Mouse (Mus musculus) fat pad, adult 2 months (tissue): Measurements from ENCODE around the gene Dpp8.
"Not testable (repeated sequence)": the region's sequence is repeated elsewhere in the genome, so short reads cannot be mapped to it uniquely, and the experiment has no call there.

Experiments
- DNase-seq: peaks from one replicate; pipeline ENCODE4 v3.0.0-alpha.2; 2011; ENCODE audit warnings: low read depth, low spot score; ENCODE audit errors: extremely low read depth

The Dpp8 gene

DNA sequence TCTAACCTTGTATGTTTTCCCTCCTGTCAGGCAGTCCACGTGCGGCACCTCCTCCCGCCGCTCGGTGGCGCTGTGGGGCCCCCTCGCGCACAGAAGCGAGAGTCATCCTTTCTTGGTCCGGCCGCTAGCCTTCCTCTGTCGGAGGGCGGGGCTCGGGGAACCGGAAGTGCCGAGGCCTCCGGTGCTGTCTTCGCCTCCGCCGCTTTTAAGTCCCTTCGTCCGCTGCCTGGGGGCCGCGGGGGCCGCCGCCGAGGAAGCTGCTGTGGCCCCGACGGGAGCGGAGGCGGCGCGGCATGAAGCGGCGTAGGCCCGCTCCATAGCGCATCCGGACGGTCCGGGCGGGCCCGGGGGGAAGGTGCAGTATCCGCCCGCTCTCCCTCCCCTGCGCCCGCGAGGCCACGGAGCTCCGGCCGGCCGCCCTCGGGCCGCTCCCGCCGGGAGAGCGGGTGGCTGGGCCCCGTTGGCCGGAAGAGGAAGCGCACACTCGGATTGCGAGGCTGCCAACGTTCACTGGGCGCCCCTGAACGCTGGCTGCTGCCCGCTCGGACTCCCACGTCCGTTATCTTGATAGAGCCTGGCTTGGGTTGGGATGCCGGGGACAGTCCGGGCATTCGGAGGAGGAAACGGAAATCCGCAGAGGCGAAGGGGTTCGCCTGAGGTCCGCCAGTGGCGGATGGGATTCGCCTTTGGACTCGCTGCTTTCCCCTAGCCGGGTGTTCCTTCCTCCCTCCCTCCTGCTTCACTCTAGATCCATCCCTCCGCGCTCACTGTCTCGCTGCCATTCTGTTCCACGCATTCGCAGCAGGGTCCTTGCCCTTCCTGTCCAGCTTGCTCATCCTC is at the start of gene Dpp8:
TSS of gene Dpp8 (plus strand) at position 146 of the 840 bp plus-strand sequence.
- DNase-seq, result no peak

DNA sequence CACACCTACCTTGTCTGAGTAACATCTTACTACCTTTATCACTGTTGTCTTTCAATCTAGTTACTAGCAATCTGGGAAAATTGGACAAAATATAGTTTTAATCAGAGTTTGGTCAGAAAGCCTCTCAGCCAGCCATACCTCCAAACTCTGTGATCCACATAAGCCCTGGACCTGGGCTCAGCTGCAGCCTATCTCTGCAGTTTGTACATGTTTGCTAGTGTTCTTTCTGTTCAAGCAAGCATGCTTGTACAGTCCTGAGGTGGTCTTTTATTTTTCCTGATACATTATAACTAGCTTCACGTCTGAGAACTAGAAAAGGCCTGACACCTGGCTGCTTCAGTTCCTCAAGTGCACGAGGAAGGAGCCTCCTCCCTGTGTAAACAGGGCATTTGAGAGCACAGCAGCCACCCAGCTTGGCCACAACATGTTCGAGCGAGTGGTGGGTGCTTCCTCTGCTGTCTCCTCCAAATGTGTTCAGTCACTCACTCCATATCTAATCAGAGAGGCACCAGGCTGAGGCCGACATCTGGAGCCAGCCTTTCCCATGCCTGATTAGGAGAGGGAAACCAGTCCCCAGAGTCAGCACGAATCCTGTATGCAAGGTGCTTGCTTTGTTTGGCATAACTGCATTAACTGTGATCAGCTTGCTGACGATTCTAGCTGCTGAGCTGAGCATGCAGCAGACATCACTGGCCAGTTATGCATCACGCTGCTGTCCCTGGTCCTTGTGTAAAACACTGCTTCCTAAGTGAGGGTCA is 47.0 kb upstream of the Dpp8 start:
- no peak for DNase-seq

DNA sequence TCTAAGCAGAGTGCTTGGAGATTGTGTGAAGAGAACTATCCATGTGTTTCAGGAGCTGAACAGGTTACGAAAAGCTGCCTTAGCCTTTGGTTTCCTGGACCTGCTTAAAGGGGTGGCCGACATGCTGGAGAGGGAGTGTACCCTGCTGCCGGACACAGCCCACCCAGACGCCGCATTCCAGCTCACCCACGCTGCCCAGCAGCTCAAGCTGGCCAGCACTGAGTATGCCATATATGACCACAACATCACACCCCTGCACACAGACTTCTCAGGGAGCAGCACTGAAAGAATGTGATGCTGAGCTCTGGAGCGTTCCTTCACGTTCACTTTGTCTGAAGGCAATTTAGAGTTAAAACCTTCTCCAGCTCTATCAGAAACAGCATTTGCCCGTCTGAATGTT is 46.4 kb upstream of the Dpp8 start:
- no peak for DNase-seq

DNA sequence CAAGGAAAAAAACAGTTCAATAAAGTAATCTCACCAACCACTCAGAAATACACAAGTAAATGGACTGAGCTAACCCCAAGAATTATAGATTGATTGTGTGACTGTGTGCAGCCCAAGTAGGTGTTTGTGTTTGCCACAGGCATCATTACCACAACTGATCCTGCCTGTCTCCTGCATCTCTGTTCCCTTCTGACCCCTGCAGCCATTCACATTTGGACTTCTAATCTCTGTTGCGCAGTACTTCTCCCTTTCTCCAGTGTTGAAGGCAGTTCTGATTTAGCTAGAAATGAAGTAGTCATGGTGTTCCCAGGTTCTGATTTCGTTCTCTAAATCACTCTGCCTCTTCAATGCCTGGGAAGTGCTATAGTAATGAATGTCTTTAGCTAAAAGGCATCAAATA is 44.6 kb upstream of the Dpp8 start:
- DNase-seq, result no peak

DNA sequence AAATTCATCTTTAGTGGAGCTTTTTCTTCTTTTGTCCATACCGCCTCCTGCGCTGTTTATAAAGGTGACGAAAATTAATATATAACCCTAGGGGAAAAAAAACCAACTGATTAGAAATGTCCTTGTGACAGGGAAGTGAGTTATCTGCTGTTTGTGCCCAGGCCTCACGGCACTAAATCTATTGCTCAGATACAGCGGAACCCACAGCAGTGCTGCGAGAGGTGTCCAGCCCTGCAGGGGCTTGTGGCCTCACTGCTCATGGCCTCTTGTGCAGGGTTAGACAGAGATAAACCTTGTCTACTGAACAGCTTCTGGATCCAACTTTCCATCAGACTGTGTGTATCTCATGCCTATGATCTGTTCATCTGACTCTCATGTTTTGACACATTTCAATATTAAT is 43.8 kb upstream of the Dpp8 start:
- no peak for DNase-seq

DNA sequence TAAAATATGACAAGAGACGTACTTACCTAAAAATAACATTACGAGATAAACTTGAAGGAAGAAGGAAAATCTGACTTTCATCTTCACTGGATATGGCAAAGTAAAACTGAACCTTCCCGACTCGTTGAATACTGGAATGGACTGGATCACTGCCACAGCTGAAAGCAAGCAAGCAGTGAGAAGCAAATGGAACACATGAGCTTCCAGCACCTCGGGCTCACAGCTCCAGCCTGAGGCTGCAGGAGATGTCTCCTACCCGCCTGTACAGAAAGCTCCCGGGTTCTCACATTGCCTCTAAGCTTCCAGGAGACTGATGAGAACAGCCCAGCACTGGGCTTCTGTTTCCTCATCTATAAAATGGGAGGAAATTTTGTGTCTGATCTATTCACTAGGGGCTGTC is 41.9 kb upstream of the Dpp8 start:
- DNase-seq, result no peak

DNA sequence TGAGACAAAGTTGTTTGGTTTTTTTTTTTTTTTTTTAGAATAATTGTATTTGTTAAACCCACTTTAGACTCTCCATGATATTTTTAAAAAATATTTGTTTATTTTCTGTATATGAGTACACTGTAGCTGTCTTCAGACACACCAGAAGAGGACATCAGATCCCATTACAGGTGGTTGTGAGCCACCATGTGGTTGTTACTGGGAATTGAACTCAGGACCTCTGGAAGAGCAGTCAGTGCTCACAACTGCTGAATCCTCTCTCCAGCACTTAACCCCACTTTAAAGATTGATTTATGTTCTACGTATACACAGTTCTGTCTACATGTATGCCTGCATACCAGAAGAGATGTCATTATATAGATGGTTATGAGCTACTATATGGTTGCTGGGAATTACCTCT is 36.8 kb upstream of the Dpp8 start:
- DNase-seq, result not testable (repeated sequence)

DNA sequence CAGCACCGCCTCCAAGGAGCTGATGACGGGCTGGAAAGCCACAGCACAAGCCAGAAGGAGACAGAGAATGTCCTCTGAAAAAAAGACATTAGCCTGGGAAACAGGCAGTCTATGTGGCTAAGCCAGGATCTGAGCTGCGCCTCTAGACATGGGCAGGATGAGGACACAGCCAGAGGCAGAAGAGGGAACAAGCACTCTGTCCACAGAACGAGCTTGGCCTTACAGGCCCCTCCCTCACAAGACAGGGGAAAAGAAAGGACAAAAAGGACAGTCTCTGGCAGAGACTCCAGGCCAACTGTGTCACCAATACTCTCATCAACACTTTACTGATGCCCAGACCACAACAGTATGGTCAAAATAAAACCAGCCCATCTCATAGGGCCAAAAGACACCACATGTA is 30.7 kb upstream of the Dpp8 start:
- DNase-seq, result no peak

DNA sequence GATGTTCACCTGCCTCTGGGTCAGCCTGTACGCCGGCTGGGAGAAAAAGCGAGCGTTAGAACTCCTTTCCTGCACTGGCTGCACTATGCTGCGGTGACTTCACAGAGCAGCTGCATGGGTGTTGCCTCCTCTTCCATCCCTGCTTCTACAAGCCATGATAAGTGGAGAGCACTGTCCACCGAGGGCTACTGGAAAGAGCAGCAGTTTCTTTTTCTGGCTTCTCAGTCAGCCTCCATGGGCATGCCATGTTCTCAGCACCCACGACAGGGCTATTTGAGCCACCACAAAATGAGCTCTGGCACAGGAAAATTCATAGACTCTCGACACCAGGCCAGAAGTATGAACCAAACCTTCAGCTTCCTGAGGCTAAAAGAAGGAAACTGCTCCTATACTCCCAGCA is 26.5 kb upstream of the Dpp8 start:
- no peak for DNase-seq

DNA sequence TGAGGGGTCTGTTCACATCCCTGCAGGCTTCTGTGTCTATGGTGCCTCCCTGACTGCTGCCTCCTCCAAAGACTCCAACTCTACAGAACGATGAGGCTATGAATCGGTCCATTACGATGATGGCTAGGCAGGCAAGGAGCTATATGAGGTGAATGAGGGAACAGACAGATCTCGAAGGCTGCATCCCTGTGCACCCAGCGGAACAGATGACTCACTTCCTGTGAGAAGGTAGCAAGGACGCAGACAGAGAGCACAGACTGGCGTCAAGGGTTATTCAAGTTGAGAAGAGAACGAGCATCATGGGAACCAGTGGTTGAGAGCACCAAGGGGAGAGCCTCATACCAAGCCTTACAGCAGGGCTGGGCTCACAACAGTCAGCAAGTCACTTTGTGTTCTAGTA is 21.6 kb upstream of the Dpp8 start:
- no peak for DNase-seq

DNA sequence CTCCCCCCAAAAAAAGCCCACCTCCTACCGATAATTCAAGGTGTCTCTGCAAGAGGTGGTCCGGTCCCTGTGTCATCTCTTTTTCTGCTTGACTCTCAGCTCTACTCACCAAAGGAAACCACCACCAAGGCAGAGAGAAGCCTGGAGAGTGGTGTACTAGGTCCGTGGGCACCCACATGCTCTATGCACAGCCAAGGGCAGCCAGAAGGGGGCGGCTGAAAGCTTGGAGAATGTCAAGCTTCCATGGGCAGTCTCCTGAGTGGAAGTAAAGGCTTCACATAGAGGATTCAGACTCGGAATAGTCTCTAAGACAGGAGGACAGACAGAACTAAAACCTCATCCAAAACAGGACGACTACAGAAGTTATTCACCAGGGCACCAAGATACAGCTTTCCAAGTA is 20.9 kb upstream of the Dpp8 start:
- DNase-seq, result no peak

DNA sequence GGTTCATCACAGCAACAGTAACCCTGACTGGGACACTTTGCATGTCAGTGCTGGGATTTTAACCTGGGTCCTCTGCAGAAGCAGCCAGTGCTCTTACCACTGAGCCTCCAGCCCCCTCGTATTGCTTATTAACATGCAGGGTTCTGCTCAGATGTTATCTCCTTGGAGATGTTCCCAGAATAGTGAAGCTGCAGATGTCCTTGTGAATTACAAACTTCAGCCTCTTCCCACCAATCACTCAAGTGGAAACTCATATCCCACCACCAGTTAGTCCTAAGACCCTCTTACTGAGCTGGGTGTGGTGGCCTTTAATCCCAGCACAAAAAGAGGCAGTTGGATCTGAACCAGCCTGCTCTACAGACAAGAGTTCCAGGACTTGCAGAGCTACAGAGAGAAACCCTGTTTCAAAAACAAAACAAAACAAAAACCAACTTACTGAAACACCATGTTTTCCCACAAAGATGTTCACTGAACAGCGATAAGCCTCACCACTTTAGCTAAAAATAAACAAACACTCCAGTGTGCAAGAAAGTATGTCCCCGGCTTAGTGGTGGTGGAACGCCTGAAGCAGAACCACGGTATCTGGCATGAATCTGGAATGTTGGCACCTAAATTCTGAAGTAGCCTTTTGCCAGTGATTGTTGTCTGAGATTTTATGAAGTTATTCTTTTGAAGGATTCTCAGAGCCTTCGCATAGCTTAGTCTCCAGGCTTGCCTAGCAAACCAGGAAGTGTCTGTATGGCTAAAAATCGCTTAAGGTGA is 16.6 kb upstream of the Dpp8 start:
- no peak for DNase-seq

DNA sequence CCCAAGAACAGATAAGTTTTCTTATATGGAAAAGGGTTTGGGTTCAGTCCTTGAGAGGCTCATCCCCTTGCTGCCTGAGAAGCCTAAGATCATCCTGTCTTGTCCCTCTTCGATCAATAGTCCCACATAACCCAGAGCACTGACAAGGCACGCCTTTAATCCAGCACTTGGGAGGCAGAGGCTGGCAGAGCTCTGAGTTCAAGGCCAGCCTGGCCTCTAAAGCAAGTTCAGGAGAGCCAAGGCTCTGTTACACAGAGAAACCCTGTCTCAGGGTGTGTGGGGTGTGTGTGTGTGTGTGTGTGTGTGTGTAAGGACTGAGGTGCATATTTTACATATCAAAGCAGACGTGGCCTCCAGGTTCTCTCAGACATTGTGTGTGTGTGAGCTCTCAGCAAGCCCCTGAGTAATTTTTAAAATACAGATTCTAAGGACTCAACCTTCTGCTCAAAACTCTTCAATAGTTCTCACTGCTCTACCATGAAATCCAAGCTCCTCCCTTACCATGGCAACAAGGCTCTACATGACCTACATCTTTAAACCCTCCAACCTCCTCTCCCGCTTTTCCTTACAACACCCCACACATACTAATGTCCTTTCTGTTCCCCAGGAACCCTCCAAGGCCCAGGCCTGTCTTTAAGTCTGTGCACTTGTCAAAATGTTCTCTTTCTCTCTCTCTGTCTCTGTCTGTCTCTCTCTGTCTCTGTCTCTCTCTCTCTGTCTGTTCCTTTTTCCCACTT is 15.8 kb upstream of the Dpp8 start:
- DNase-seq, result no peak

DNA sequence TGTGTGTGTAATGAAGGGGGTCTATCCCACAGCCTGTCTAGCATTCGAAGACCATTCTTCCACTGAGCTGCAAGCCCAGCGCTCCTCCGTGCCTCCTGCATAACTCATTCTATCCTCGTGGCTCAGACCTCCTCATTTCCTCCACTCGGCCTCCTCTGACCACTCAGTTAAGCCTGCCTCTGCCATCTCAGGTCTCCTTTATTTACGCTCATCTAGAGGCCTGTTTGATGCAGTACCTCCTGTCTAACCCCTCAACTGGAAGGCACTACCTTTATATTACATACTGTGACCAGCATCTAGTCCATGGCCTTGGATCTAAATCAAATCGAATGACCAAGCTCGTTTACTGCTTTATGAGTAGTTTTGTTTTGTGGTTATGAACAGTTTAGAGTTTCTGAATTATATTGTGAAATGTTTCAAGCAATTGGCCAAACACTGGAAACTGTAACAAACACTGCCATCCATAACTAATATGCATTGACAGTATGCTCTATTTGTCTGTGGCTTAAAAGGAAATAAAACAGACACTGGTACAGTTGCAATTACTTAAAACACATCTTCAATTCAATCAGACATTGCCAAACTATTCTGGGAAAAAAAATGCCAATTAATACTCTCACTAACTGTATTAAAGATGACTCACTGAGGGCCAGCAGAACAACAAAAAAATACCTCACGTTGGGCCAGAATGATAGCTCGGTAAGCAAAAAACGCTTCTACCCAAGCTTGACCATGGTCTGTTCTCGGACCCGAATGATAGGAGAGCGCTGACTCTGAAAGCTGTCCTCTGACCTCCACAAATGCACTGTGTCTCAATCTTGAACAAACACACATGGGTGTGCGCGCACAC is 15.0 kb upstream of the Dpp8 start:
- no peak for DNase-seq

DNA sequence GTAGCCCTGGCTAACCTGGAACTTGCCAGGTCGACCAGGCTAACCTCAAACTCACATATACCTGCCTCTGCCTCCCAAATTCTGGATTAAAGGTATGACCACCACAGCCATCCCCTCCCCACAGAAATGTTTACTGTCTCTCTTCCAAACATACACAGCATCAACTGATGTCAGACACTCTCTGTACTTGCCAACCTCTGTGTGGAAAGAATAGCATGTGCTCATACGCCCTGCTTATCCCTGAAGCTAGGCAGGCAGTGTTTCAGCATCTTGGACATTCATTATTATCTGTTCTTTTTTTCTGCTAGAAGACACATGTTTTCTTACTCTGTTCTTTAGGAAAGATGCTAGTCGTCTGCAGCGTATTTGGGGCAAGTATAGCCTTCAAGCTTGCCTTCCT is 14.3 kb upstream of the Dpp8 start:
- DNase-seq, result no peak

DNA sequence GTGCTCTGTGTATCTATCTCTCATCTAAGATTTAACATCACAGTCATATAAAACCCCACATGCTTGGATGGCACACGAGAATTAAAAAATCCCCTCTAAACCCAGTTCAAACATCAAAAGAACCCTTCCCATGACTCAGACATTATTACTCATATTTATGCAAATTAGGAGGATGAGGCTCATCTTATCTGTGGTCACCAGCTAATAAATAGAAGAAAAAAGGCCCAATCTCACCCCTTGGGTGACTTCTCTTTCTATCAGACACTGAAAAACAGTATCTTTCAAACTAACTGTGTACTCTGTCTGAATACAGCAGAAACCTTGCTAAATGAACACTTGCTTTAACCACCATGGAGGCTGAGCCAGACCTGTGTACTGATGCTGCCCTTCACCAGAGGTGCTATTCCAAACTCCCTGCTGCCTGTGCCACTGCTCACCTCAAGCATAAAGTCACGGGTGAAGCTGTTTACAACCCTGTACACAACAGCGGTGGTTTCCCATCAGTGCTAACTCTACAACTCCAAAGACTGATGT is 13.6 kb upstream of the Dpp8 start:
- DNase-seq, result no peak

DNA sequence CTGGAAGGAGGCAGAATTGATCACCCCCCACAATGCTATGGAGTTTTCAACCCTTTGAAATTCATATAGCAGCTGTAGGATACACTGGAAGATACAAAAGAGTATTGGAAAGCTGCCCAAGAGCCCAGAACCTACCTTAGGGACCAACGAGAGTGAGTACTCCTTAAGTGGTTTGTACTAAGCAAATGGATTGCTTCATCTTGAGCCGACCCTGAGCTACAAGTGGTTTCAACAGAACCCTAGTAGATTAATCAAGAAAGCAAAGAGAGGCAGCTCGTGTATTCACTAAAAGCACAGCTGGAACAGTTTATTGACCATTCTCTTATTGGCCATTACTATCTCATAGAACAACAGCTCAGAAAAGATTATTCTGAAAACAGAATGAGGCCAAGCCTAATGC is 13.1 kb upstream of the Dpp8 start:
- no peak for DNase-seq

DNA sequence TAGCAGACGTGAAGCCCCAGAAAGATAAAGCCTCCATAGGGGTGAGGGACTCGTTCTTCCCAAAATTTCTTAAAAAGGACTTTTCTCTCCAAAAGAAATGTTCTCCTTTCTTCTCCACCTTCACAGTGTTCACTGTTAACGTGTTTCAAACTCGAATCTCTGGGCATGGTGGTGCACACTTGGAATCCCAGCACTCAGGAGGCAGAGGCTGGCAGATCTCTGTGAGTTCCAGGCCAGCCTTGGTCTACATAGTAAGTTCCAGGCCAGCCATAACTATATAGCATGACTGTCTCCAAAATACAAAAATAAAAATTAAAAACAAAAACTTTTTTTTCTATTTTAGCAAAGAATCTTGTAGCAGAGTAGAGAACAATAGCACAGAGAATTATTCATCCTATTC is 12.1 kb upstream of the Dpp8 start:
- DNase-seq, result no peak

DNA sequence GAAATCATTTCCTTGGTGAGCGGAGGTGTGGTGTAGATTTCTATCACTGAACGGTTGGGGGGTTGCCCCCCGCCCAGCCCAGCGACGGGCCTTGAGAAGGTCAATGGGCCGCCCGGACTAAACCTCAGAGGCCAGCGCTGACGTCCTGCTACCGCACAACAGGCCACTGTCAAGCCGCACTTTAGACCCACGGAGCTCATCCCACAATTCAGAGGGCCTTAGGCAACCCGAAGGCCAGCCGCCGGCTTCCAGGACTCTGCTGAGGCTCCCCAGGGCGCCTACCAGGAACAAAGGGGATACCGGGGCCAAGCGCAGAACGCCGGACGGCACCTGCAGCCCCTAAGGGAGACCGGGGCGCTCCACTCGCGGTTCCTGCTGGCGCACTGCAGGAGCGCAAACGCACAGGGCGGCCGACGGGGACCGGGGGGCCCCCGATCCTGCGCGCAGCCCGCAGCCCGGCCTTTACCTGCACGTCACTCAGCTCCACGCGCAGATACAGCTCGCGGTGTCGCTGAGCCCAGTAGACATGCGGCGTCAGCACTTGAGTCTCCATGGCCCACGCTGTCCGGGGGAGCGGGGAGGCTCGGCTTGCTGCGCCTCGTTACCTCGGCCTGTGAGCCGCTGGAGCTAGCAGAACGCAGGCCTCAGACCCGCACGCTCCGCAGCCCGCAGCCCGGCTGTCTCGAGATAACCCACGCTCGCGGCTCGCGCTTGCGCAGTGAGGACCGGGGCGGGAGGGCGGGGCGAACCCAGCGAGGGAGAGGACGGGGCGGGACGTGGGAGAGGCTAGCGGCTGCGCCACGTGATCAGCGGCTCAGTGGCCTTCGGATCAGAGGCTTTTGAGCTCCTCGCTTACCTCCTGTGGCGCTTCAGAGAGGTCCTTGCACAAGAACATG is 11.0 kb upstream of the Dpp8 start, which contains the start of gene Hacd3:
TSS of gene Hacd3 (minus strand) at position 703 of the 896 bp plus-strand sequence.
- no peak for DNase-seq
